Mouse (Mus musculus) erythroblast, adult 5-6 weeks (primary cell): Measurements from ENCODE around the gene 1190005I06Rik. TPM values are rescaled to one million over a fixed set of nuclear protein-coding genes. Genes with fewer than 3 reads are reported as not detected.

Experiments
- ATAC-seq: replicated peaks from 2 replicates; pipeline ENCODE4 v1.8.0; 2016; ENCODE audit warnings: moderate number of reproducible peaks, mild to moderate bottlenecking, moderate TSS enrichment, inconsistent platforms; ENCODE audit not compliant: poor library complexity, low FRiP score, severe bottlenecking
- total RNA-seq, 2 experiments: library from RNA; stranded (forward) in 1 of 2; stranded (reverse) in 1 of 2; fragments of 150-400 nt in 1 of 2; fragments of 200-764, 138-1000 nt in 1 of 2; gene quantifications; 2 replicates each; pipeline versions ENCODE4 v1.2.3 to v1.2.4; 2015 to 2017; ENCODE audit warnings: low replicate concordance in 2 of 2

1190005I06Rik gene
- total RNA-seq, 2 experiments from 2014 or later = 2.3 to 5.0 TPM

DNA sequence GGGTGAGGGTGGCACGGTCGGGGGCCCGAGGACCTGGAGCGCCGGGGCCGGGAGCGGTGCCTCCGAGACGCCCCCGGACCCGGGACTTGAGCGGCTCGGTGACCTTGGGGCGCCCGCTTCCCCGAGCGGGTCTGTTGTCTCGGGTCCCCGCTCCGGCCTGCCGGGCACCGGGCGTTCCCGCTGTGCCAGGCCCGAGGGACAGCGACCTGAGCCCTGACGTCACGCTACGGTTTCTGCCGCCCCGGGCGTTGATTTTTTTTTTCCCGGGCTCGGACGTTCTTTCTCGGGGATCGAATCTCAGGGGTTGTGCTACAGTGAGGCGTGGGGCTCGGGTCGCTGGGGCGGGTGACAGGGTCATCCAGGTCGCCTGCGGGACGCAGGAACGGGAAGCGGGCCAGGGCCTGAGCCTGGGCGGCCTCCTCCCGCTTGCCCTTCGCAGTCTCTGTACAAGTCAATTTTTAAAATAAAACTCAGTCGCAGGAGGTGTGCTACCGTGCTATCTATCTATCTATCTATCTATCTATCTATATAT, 21.0 kb upstream of the 1190005I06Rik start, which contains the start of gene Emc8:
Gene Emc8, minus strand, starts transcription at position 200 of the 532 bp plus-strand sequence.
- ATAC-seq = peak; percentile 23

DNA sequence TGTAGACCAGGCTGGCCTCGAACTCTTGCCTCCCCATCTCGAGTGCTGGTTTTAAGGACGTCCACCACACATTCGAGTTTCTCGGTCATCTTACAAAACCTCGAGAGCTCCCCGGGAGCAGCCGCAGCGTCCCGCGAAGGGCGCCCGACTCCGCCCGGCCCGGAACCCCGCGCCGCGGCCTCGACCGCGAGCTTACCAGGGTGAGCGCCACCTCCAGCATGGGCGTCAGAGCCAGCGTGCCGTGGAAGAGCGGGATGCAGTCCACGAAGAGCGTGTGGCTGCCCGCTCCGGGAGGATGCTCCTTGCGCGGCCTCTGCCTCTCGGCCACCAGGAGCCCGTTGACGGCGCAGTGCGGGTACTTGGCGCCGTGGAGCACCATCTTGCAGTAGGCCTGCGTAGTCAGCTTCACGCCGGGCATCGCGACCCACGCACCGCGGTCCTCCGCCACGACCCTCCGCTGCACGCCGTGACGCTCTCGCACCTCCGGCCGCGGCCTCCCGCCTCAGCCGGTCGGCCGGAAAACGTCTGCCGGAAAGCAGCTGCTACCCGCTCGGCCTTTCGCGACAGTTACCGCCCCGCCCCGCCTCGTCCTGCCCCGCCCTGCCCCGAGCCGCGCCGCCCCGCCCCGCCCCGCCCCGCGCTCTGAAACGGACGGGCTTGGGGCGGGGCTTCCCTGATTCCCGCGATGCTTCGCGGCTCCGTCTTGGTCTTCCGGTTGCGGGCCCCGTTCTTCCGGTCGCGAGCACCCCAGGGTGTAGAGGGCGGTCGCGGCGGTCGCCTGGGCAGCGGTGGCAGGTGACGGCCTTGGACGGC, 20.3 kb upstream of the 1190005I06Rik start, which contains the start of the genes Gm27021 and Cox4i1:
Gene Gm27021, minus strand, starts transcription at position 519 of the 813 bp plus-strand sequence.
Gene Cox4i1, plus strand, starts transcription at position 662 of the 813 bp plus-strand sequence.
- ATAC-seq = peak; percentile 85

DNA sequence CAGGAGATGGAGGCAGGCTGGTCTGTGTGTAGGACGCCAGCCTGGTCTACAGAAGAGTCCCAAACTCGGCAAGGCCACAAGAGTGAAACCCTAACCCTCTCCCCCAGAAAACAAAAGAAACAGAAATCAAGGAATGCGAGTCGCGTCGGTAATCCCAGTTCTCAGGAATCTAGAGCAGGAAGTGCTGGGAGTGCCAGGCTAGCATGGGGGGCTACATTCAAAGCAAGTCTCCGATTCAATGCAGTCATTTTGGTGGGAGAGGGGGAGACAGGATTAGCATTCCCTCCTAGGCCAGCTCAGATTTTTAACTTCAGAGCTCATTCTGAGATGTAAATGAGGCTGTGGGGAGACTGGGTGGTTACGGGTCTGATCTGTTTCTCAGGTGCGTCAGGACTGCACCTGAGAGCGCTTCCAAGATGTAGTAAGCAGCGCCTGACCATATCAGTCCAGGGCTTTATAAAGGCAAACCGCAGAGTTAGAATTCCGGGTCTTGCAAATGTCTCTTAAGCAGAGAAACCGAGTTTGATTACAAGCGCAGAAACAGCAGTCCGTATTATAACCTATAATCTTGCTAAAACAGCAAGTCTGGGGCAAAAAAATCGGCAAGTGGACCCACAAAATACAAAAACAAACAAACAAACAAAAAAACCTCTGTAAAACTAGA, 19.5 kb upstream of the 1190005I06Rik start:
- 0 out of 2 replicates have a peak, but pooled peaks have one; percentile 20 for ATAC-seq

DNA sequence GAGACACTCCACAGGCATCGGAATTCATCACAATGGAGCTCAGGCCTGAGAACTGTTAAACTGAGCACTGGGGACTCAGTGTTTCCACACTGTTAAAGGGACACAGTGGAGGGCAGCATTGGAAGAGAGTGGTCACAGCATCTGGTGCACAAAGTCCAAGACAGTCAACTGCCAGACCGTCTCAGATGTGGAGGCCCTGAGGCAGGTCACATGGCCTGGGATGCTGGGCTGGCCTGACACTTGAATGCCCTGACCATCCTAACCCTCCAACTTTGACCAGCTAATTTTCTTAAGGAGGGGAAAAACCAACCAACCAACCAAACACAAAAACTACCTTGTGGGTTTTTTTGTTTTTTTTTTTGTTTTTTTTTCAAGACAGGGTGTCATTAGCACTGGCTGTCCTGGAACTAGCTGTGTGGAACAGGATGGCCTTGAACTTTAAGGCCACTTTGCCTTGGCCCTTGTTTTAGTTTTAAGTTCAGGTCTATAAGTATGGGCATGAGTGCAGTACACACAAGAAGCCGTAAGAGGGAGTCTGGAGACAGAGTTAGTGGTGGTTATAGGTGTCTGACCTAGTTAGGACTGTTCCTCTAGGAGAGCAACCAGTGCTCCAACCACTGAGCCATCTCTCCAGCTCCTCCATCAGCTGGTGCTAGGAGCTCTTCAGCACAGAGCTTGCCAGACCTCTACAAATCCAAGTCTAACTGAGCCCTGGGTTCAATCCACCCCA, 18.5 kb upstream of the 1190005I06Rik start:
- peak; percentile 44; the same call in 1 of the 2 replicates for ATAC-seq

DNA sequence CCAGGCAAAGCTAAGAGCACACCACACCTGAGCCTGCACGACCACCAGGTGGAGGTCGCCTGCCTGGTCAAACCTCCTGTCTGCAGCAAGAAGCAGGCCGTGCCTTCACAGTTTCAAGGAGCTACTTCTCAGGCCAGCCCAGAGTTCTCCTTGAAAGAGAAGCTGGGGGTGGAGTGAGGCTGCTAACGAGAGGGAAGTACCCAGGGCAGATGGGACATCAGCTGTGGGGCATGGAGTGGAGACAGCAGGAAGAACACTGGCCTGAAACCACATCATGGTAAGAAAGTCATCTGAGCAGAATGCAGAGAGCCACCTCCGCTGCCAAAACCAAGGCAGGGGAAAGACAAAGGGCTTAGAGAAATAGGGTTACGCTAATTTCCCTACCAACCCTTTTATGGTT, 17.1 kb upstream of the 1190005I06Rik start:
- no peak for ATAC-seq

DNA sequence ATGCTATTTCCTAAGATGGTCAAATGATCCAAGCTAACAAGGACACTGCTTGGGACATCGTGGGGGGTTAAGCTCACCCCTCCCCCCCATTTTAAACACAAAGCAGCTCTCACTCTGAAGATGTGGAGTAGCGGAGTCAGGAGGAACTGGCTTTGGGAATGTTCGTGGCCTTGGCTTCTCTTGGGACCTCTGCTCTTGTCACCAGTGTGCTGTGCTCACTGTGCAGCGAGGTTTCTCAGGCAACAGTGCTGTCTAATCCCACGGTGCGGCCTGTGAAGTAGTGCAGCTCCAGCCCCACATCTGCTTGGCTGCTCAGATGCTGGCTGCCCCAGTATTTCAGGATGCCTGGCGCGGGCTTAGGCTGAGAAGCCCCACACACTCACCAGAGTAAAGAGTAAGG, 10.0 kb upstream of the 1190005I06Rik start:
- ATAC-seq = no peak

DNA sequence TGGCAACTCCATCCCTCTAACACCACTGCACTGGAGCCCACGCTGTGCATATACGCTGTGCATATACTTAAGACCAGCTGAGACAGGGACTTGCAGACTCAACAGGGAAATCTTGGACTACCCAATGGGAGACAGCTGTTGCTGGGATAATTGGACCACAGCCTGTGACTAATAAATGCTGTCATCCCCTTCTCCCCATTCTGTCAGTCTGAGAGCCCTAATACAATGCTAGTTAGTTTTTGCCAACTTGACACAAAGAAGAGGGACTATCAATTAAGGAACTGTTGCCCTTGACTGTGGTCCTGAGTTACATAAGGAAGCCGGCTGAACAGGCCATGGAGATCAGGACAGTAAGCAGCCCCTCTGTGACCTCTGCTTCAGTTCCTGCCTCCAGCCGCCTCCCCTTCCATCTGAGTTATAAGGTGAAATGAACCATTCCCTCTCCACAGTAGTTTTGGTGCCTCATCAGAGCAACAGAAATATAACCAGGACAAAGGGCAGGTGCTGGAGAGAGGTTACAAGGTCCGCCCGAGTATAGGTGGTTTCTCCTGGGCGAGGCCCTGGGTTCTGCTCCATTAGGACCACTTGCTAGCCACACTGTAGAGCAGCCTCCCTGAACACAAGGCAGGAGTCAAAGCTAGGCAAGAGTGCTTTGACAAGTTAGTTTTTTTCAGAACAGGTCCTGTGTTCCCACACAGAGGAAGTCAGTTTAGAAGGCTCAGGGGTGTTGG, 9.1 kb upstream of the 1190005I06Rik start:
- ATAC-seq = no peak

DNA sequence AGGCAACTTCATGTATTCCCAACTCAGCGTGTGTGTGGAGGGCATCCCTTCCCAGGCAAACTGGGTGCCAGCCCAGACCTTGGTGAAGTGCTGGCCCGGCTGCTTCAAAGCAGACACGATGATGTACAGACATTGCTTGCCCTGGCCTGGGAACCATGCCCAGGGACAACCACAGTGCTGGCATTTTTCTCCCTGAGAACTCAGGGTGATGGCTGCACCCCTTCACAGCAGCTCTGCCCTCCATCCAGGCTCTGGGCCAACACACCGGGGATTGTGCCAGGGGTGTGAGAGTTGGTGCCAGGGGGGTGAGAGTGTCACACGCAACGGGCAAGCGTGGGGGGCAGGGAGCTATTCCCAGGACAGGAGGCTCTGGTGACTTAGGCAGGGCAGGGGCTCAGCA, 2.8 kb downstream of the 1190005I06Rik start:
- ATAC-seq = no peak

DNA sequence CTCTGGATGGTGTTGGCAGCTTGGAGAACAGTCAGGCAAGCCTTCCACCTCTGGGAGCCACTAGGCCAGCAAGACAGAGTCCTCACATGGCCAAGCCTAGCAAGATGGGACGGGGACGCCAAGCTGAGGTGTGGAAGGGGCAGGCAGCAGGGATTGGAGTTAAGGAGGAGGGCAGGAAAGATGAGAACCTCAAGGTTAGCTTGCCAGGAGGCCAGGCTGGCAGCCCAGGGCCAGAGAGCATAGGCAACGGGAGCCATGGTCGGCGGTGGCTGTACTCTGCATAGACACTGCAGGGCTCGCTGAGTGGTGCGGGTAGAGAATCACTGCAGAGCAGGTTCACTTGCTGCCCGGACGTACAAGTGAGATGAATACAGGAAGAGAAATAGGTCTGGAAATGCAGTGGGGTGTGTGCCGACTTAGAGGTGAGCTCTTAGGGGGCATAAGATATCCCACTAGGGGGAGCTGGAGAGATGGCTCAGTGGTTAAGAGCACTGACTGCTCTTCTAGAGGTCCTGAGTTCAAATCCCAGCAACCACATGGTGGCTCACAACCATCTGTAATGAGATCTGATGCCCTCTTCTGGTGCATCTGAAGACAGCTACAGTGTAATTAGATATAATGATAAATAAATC, 5.3 kb downstream of the 1190005I06Rik start:
- no peak for ATAC-seq

DNA sequence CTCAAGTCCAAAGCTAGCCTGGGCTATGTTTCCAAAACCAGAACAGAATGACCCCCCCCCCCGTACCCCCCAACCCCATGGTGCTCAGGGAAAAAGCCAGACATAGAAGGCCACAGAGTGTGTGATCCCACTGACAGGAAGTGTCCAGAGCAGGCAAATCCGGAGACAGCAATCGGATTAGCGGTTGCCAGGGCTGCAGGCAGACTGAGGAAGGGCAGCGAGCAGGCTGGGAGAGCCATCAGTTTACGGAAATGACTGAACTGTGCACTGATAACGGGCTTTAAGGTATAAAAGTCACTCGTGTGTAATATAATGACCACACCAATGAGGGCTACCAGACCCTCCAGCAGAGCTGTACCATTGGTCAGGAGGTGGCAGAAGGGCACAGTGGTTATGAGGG, 6.2 kb downstream of the 1190005I06Rik start:
- ATAC-seq = no peak

DNA sequence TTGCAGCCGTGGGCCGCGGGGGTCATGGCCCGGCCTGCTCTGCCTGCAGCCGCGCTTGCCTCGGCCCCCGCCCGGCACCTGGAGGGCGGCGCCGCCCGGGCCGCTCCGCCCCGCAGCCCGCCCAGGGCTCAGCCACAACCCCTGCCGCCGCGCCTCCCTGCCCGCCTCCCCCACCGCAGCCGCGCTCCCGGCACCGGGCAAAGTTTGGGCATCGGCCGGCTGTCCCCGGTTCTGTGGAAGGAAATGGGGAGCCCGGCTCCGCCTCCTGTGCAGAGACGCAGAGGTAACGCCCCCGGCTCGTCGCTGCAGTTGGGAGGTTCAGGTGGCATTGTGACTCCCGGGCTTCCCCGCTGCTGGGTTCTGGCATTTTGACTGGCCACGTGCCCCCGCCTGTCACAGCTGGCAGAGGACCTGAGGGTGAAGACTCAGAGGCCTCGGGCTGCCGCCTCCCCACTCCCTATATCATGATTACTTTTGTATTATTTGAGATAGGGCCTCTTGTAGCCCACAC, 13.0 kb downstream of the 1190005I06Rik start:
- ATAC-seq = no peak

DNA sequence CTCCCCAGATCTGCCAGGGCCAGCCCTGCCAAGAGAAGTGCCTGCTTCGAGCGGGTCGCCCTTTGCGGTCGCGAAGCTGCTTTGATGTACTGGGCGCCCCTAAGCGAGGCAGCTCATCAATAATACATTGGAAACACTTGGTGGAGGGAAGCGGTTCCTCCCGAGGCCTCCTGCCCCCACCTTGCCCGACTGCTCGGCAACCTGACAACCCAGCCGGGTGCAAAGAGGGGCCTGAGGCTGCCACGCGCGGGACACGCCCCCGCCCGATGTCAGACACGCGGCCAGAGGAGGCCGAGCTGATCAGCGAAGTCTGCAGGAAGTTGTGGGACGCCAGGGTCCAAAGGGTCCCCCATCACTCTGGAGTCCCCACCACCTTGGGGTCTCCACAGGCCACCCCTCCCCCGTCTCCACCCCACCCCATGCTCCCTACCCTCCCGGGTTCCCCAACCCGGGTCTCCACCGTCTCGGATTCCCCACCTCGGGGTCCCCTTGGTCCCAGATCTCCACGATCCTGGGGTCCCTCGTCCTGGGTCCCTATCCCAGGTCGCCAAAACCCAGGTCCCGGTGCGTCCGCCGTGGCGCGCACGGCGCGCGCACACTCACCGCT, 13.7 kb downstream of the 1190005I06Rik start:
- no peak for ATAC-seq

DNA sequence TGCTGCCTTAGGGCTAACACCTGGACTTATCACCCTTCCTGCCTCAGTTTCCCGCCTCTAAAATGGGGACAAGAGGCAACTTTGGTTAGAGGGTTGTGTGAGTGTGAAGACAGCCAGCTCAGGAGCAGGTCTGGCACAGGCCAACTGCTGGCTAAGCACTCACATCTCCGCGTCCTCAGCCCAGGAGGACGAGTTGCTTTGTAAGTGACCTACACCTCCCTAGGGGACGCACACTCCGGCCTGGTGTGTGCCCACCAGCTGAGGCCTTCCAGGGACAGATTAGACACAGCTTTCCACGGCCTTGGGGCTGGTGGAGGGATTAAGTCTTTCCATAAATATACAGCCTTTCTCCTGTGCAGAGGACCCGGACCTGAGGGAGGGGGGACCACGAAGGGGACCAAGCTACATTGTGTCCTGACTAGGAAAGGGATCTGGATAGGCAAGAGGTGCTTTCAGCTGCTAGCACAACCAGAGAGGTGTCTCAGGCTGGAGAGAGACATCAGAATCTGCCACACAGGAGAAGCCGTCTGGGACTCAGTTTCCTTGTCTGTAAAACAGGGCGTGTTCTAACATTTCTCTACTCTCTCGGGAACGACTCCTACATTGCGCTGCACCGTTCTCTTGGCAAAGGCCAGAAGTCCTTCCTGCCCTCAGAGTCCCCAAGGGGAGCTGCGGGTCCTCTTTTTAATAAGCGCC, 14.3 kb downstream of the 1190005I06Rik start:
- ATAC-seq = no peak

DNA sequence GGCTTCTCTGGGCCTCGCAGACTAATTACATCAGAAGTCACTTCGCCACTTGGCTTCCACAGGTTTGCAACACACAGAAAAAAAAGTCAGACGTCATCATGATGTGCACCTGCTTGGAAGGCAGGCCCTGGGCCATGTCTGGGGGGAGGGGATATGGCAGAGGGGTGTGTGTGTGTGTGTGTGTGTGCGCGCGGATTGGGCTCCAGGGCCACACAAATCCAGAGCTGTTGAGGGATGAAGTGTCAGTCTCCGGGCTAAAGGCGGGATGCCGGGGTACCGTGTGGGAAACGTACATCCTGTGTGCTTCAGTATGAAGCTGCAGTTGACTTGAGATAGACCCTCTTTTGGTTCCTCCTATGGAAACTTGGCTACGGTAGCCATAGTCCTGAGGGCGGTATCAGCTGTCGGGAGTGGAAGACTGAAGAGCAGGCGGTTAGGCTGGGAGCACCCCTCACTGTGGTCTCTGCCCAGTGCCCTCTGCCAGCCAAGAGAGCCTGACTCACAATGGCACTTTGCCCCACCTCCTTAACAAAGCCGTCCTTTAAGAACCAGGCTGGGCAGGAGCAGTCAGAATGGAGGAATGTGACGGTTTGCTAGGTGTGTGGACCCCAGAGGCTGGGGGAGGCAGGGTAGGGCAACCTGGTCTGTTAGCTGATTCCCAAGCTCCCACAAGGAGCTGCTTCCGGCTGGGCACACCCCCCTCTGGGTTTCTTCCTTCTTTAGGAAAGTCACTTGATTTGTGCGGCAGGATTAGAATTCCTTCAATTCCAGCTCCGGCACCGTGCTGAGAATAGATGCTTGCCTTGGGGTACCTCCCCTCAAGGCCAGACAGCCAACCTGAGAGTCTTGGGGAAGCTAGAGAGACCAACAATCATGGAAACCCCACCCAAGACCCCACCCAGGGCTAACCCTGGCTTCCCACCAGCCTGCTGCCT, 15.7 kb downstream of the 1190005I06Rik start:
- no peak for ATAC-seq

DNA sequence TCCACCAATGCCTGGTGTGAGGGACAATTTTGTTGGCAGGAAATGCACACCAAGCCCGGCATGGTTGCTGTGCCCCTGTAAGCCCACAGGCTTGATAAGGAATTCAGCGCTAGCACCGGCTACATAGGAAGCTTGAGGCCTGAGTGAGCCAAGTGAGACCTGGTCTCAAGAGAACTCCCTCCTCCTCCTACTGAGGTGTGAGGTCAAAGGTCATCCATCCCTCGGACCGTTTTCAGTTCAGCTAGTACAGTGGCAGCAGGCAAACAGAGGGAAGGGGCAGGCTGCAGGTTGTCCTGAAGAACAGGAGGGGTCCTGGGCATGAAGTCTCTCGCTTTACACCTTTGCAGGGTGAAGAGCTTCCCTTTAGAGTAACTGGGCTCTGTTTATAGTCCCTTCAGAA, 16.6 kb downstream of the 1190005I06Rik start:
- ATAC-seq = no peak

DNA sequence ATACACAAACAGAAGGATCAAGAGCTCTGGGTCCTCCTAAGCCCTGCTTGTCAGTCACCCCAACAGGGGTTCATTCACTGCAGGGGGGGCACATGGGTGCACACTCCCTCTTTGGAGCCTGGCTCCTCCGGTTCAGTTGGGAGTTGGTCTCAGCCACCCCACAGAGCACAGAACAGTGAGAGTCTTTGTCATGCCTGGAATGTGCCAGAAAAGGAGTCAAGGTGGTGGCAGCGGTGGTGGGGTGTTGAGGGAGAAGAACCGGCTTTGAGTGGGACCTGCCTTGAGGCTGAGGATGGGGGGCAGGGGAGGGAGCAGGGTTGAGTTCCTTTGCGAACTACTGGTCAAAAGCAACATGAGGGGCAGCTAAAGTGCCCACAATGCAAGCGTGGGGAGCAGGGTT, 17.4 kb downstream of the 1190005I06Rik start:
- no peak for ATAC-seq

DNA sequence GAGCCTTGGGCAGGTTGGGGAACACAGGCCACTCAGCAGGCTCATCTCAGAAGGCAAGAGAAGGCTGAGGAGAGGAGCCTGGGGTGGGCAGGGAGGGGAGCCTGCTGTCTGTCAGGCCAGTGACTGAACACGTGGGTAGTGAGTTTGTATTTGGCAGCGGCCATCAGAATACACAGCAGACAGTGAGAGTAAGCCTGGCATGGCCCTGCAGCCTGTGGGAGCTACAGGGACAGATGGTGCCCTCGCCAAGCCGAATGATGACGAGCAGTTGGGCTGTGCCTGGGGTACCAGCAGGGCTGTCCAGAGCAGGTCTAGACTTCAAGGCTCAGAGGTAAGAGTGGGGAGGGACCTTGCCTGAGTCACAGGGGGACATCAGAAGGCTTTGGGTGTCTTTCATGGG, 20.1 kb downstream of the 1190005I06Rik start:
- ATAC-seq = no peak
